Mouse (Mus musculus) layer of hippocampus, adult 2 months (tissue): ENCODE measurements at regions not wholly inside any gene's neighbourhood (a gene's known extent, or its start where the extent isn't known, plus 50 kb on each side); places are given as distances from the start of the nearest gene placed in this dataset.
A peak's percentile ranks its signal among the peaks of the same experiment; 100 is the strongest.

Source experiments
- DNase-seq, 2 experiments: peaks; one replicate each; pipeline ENCODE4 v3.0.0; 2022; ENCODE audit warnings: low spot score in 2 of 2
- H3K27ac ChIP-seq: fragments of 200-600 bp; 2 replicates; pipeline ENCODE4 v1.8.1; 2022
- H3K4me3 ChIP-seq: fragments of 200-600 bp; 2 replicates; pipeline ENCODE4 v1.8.1; 2022; ENCODE audit warnings: mild to moderate bottlenecking
- CTCF ChIP-seq: fragments of 200-600 bp; conservative IDR thresholded peaks from 2 replicates; pipeline ENCODE4 v1.8.1; 2022; ENCODE audit warnings: antibody characterized with exemption, mild to moderate bottlenecking, moderate library complexity

GRCm38 (mm10) chr16:78135501-78135900 is 165.8 kb upstream of the Cxadr start:
- Histone ChIP-seq H3K4me3 (no peak overlapping the region), H3K27ac (no peak overlapping the region)
- no peak for TF ChIP-seq CTCF
- no peak for DNase-seq

GRCm38 (mm10) chr16:78134531-78134930 is 166.8 kb upstream of the Cxadr start:
- no peak overlapping the region for H3K27ac ChIP-seq
- no peak for DNase-seq
- no peak overlapping the region for H3K4me3 ChIP-seq
- no peak for TF ChIP-seq CTCF

GRCm38 (mm10) chr16:78121668-78122067 is 179.6 kb upstream of the Cxadr start:
- no peak for DNase-seq
- no peak for TF ChIP-seq CTCF
- no peak overlapping the region for H3K4me3 ChIP-seq
- no peak overlapping the region for H3K27ac ChIP-seq

GRCm38 (mm10) chr16:78120346-78120899 is 180.9 kb upstream of the Cxadr start:
- no peak for TF ChIP-seq CTCF
- no peak for DNase-seq

GRCm38 (mm10) chr16:78104246-78104645 is 197.0 kb upstream of the Cxadr start:
- Histone ChIP-seq H3K27ac (peak overlapping the region; percentile 70), H3K4me3 (no peak overlapping the region)
- peak in 1 of 2 experiments; percentile 8 for DNase-seq
- no peak for TF ChIP-seq CTCF

More at GRCm38 (mm10) chr16:78120346-78120899, 180.9 kb upstream of the Cxadr start:
- Histone ChIP-seq H3K27ac (no peak overlapping the region), H3K4me3 (no peak overlapping the region)

GRCm38 (mm10) chr16:78101415-78102326 is 199.6 kb upstream of the Cxadr start:
- H3K27ac ChIP-seq, result peak overlapping the region; percentile 36
- peak overlapping the region; percentile 37; the same call in 1 of the 2 replicates for H3K4me3 ChIP-seq
- no peak for DNase-seq
- no peak for TF ChIP-seq CTCF

GRCm38 (mm10) chr16:78099842-78100241 is 201.4 kb upstream of the Cxadr start:
- no peak overlapping the region for H3K4me3 ChIP-seq
- no peak for DNase-seq
- TF ChIP-seq CTCF, result no peak
- H3K27ac ChIP-seq, result no peak overlapping the region; the same call in 1 of the 2 replicates

- TF ChIP-seq CTCF, result no peak
- no peak overlapping the region; the same call in 1 of the 2 replicates for H3K27ac ChIP-seq
- no peak for DNase-seq
- H3K4me3 ChIP-seq, result peak overlapping the region; percentile 6; the same call in 1 of the 2 replicates
Measured at GRCm38 (mm10) chr16:78099114-78099513, 202.2 kb upstream of the Cxadr start.

GRCm38 (mm10) chr16:78098555-78098954 is 202.7 kb upstream of the Cxadr start:
- 0 out of 2 replicates have a peak overlapping the region, but pooled peaks have one; percentile 10 for H3K4me3 ChIP-seq
- no peak for TF ChIP-seq CTCF
- peak overlapping the region; percentile 30; the same call in 1 of the 2 replicates for H3K27ac ChIP-seq
- DNase-seq, result no peak

GRCm38 (mm10) chr16:78096571-78096970 is 204.7 kb upstream of the Cxadr start:
- no peak overlapping the region for H3K4me3 ChIP-seq

GRCm38 (mm10) chr16:78090155-78090554 is 211.1 kb upstream of the Cxadr start:
- Histone ChIP-seq H3K27ac (no peak overlapping the region), H3K4me3 (no peak overlapping the region)
- no peak for TF ChIP-seq CTCF
- no peak for DNase-seq

More at GRCm38 (mm10) chr16:78096571-78096970, 204.7 kb upstream of the Cxadr start:
- no peak overlapping the region for H3K27ac ChIP-seq
- peak; percentile 58 for TF ChIP-seq CTCF
- no peak for DNase-seq

- Histone ChIP-seq H3K4me3 (no peak overlapping the region), H3K27ac (no peak overlapping the region)
- DNase-seq, result no peak
- TF ChIP-seq CTCF, result no peak
Measured at GRCm38 (mm10) chr16:78067532-78068118, 233.7 kb upstream of the Cxadr start.

- DNase-seq, result no peak
- Histone ChIP-seq H3K27ac (no peak overlapping the region), H3K4me3 (no peak overlapping the region)
- TF ChIP-seq CTCF, result no peak
Measured at GRCm38 (mm10) chr16:78060516-78060915, 240.8 kb upstream of the Cxadr start.

GRCm38 (mm10) chr16:78057549-78057948 is 243.7 kb upstream of the Cxadr start:
- TF ChIP-seq CTCF, result no peak
- Histone ChIP-seq H3K27ac (no peak overlapping the region), H3K4me3 (no peak overlapping the region)
- DNase-seq, result no peak
